Mouse (Mus musculus) small intestine, adult 2 months (tissue): ENCODE data around the gene Eddm3b.

Experiments
- CTCF ChIP-seq: fragments of 200-500 bp; IDR thresholded peaks from 2 replicates; pipeline ENCODE4 v1.5.1; 2012; ENCODE audit warnings: low read depth, mild to moderate bottlenecking, control low read depth, inconsistent platforms, low read length, moderate library complexity, mixed read lengths; ENCODE audit not compliant: insufficient replicate concordance, insufficient read length; ENCODE audit errors: extremely low read depth
- POLR2A ChIP-seq: fragments of 200-500 bp; IDR thresholded peaks from 2 replicates; pipeline ENCODE4 v1.6.1; 2012; ENCODE audit warnings: low read depth, mild to moderate bottlenecking, control low read depth, inconsistent platforms, low read length, moderate library complexity

DNA sequence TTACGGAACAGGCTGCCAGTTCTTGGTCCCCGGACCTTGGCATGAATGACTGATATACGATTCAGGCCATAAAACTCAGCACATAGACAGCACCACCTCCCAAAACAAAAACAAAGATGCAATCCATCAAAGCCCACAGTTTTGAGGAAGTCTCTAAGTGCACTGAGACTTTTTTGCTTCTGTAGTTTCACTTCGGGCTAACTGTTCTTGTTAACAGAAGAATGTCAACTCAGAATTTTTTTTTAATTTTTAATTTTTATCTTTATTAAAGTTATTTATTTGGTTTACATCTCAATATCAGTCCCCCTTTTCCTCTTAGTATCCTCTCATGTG lies 42.5 kb downstream of the Eddm3b start:
- TF ChIP-seq POLR2A (no peak), CTCF (no peak)
